Mouse (Mus musculus): ENCODE measurements at regions not wholly inside any gene's neighbourhood (a gene's known extent, or its start where the extent isn't known, plus 50 kb on each side); places are given as distances from the start of the nearest gene placed in this dataset.

DNA sequence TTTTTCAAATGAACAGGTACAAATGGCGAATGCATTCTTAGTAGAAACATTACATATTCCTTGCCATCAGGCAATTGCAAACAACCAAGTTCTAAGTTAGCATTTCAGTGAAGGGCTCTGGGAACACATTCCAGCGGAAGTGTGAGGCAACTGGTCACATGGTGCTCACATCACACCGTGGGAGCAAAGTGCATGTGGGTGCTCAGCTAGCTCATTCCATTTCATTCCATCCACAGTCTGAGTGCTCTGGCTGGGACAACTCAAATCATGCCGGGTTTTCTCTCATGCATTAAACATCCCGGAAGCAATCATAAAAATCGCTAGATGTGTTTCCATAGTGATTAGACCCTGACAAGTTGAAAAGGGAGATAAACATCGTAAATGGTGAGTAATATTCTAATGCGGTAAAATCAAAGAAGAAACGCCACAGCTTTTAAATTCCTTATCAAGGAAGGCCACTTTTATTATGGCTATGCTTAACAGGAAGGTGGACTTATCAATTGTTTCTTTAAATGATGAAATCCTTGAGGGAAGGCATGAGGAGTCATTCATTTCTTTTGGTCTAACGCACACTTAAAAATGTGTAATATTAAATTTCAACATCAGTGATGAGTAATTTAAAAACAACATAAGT, 104.1 kb downstream of the Rassf9 start:
- Histone ChIP-seq H3K4me1 (replicated peaks) (no peaks in the 10 kb centered on the region), H3K27ac (no peak overlapping the region), H3K4me3 (no peak overlapping the region), H3K27me3 (no peaks in the 10 kb centered on the region), H3K36me3 (no peaks in the 10 kb centered on the region), H3K9ac (no peak overlapping the region), H3K9me3 (replicated peaks) (no peaks in the 10 kb centered on the region), H3K4me2 (no peak overlapping the region)
- 78% methylated on average over 10 of the region's 10 CpGs for WGBS
- no peak for ATAC-seq (replicated peaks; ENCODE audit: insufficient number of reproducible peaks, insufficient read depth, low FRiP score, low read depth)

Data from heart, embryonic 15.5 days (tissue).